Mouse (Mus musculus): Measurements from ENCODE around the gene Galntl6.

DNA sequence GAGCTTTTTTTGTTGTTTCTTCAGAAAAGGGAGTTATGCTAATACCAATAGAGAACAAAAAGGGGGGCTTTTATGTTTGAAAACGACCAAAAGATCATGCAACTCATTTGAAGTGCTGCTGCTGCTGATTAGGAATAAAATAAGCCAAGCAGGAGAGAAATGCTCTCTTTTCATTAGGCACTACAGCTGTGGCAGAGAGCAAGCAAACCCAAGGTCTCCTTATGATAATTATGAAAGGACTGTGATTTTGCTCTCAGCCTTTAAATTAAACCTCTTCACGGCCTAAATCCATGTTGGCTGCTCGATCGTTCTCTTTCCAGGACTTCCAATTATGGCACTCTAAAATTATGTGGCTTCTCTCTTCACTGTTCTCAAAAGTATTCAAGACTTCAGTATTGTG lies 825.7 kb downstream of the Galntl6 start:
- TF ChIP-seq POLR2A (IDR thresholded peaks at IDR 0.05; ENCODE audit: borderline replicate concordance, control insufficient read depth, low read depth, low read length) (no peak), CTCF (IDR thresholded peaks at IDR 0.05; ENCODE audit: control insufficient read depth, insufficient read depth, low read length) (no peak)
